Mouse (Mus musculus) layer of hippocampus, adult 2 months (tissue): ENCODE measurements at regions not wholly inside any gene's neighbourhood (a gene's known extent, or its start where the extent isn't known, plus 50 kb on each side); places are given as distances from the start of the nearest gene placed in this dataset.

Source experiments
- DNase-seq, 2 experiments: peaks; one replicate each; pipeline ENCODE4 v3.0.0; 2022; ENCODE audit warnings: low spot score in 2 of 2
- H3K27ac ChIP-seq: fragments of 200-600 bp; 2 replicates; pipeline ENCODE4 v1.8.1; 2022
- H3K4me3 ChIP-seq: fragments of 200-600 bp; 2 replicates; pipeline ENCODE4 v1.8.1; 2022; ENCODE audit warnings: mild to moderate bottlenecking
- CTCF ChIP-seq: fragments of 200-600 bp; conservative IDR thresholded peaks from 2 replicates; pipeline ENCODE4 v1.8.1; 2022; ENCODE audit warnings: antibody characterized with exemption, mild to moderate bottlenecking, moderate library complexity

DNA sequence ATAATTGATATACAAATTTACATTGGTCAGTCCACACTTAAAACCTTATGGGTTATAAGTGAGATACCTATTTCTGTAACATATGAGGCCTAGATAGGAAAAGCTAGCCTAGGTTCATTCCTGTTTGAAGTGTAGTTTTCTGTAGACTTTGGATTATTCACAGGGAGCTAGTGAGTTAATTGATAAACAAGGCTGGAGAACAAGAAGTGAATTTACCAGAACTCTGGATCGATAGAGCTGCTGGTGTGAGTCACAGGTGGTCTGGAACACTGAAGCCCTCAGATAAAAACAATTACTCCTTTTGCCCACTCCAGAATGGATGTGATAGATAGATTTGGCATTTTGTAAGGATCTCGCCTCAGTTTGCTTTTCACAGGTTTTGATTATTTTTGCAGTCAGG, 62.0 kb upstream of the Rtl1 start:
- no peak overlapping the region for H3K4me3 ChIP-seq
- no peak for DNase-seq
- no peak overlapping the region for H3K27ac ChIP-seq
- TF ChIP-seq CTCF, result no peak

GRCm38 (mm10) chr12:109674766-109675165, 74.6 kb upstream of the Rtl1 start:
- H3K4me3 ChIP-seq, result no peak overlapping the region
- H3K27ac ChIP-seq, result no peak overlapping the region
- no peak for TF ChIP-seq CTCF
- DNase-seq, result no peak

DNA sequence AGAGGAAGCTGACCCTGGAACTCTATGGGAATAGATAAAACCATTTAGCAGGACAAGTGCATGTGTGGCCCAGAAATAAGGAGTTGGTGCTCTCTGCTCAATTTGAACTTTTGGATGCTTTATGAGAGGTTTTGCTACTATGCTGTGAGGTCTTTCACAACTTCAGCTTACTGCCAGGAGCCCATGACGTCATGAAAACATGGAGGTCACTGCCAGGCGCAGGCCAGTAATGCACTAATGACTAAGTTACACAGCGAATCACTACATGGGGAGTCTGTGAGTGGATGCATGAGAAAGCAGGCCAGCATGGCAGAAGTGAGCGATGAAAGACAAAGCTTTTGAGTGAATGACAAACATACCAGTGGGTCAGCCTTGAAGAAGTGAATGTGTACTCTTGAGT, 93.9 kb upstream of the Rtl1 start:
- DNase-seq, result no peak
- TF ChIP-seq CTCF, result no peak
- no peak overlapping the region for H3K4me3 ChIP-seq

GRCm38 (mm10) chr12:109694801-109695430, 94.8 kb upstream of the Rtl1 start:
- no peak for DNase-seq
- Histone ChIP-seq H3K27ac (no peak overlapping the region), H3K4me3 (no peak overlapping the region)
- no peak for TF ChIP-seq CTCF

More for the DNA sequence above, 93.9 kb upstream of the Rtl1 start:
- no peak overlapping the region for H3K27ac ChIP-seq

GRCm38 (mm10) chr12:109706820-109707219, 106.7 kb upstream of the Rtl1 start:
- no peak for TF ChIP-seq CTCF
- H3K27ac ChIP-seq, result no peak overlapping the region
- H3K4me3 ChIP-seq, result no peak overlapping the region
- no peak for DNase-seq

GRCm38 (mm10) chr12:109709661-109710060, 109.5 kb upstream of the Rtl1 start:
- no peak for DNase-seq
- no peak overlapping the region for H3K27ac ChIP-seq
- H3K4me3 ChIP-seq, result no peak overlapping the region
- no peak for TF ChIP-seq CTCF

GRCm38 (mm10) chr12:109711392-109711791, 111.3 kb upstream of the Rtl1 start:
- Histone ChIP-seq H3K4me3 (no peak overlapping the region), H3K27ac (no peak overlapping the region)
- TF ChIP-seq CTCF, result no peak
- no peak for DNase-seq

- Histone ChIP-seq H3K4me3 (no peak overlapping the region), H3K27ac (no peak overlapping the region)
- no peak for DNase-seq
- no peak for TF ChIP-seq CTCF
Measured at GRCm38 (mm10) chr12:109711946-109712345, 111.8 kb upstream of the Rtl1 start.

DNA sequence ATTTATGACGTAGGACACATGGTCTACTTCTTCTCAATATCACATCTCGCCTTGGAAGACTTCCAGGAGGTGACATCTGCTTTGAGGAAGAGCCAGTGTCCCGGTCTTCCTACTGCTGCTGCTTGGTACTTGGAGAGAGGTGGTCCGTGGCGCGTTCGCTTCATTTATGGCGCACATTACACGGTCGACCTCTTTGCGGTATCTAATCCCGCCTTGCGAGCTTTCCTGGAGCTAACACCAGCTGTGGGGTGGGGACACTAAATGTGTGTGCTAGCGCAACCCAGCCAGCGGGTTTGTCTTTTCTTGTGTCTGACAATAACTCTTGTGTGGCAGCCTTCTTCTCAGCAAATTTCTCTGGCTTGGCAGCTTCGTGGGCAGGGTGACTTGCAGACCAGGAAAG, 112.3 kb upstream of the Rtl1 start:
- TF ChIP-seq CTCF, result no peak
- Histone ChIP-seq H3K4me3 (no peak overlapping the region), H3K27ac (no peak overlapping the region)
- DNase-seq, result no peak

DNA sequence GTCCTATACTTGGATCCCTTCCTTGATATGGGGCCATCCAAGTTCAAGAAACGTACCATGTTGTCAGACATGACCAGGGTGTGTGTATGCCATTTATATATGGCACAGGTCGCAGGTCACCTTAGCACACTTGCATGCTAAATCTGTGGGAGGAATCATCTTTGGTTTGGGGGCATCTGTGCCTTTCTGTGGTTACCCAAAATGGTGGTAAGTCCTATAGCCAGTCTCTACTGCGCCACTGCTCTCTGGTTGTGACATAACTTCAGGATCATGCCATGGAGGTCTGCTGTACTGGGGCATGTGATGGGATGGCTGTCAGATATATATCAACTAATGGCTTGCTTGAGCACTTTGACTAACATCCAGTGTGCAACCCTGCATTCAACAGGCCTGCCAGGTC, 112.9 kb upstream of the Rtl1 start:
- no peak for TF ChIP-seq CTCF
- no peak overlapping the region for H3K27ac ChIP-seq

GRCm38 (mm10) chr12:109714061-109714460, 113.9 kb upstream of the Rtl1 start:
- Histone ChIP-seq H3K27ac (no peak overlapping the region), H3K4me3 (no peak overlapping the region)
- DNase-seq, result no peak
- TF ChIP-seq CTCF, result no peak

More for the DNA sequence above, 112.9 kb upstream of the Rtl1 start:
- H3K4me3 ChIP-seq, result no peak overlapping the region
- DNase-seq, result no peak

DNA sequence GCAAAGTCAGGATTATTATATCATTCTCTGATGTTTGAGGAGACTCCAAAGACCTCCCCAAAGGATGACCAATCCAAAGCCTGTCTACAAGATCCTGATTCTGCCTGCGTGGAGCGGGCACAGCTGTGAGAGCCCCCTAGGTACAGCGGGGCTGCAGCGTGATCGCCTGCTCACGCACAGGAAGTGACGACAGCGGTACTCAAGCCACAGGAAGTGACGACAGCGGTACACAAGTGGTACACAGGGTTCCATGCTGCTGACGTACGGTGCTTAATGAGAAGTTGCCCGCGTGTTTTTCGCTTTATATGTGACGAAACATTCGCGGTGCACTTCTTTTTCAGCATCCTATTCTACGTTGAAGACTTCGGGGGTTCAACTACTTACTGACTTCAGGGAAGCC, 116.9 kb upstream of the Rtl1 start:
- H3K27ac ChIP-seq, result no peak overlapping the region
- H3K4me3 ChIP-seq, result no peak overlapping the region
- no peak for TF ChIP-seq CTCF
- no peak for DNase-seq

DNA sequence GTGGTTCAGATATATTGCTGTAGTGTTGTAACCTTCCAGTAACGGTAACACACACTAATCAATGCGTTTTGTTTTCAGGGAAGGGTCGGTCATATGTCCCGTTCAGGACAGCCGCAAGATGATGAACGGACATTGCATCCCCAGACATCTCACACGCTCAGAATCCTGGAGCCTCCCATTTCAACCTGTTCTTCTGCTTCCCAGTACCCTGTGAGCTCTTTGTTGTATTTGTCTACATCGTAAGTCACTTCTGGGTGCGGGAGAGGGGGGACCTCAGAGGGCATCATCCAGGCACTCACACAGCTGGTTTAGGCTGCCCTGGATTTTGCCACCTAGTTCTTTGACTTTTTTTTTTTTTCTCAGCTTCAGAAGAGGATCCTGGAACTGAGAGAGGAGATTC, 117.9 kb upstream of the Rtl1 start:
- DNase-seq, result no peak
- no peak for TF ChIP-seq CTCF

GRCm38 (mm10) chr12:109738201-109738600, 138.1 kb upstream of the Rtl1 start:
- no peak for TF ChIP-seq CTCF
- no peak overlapping the region for H3K27ac ChIP-seq
- DNase-seq, result no peak
- H3K4me3 ChIP-seq, result no peak overlapping the region

More for the DNA sequence above, 117.9 kb upstream of the Rtl1 start:
- no peak overlapping the region for H3K4me3 ChIP-seq
- H3K27ac ChIP-seq, result no peak overlapping the region

DNA sequence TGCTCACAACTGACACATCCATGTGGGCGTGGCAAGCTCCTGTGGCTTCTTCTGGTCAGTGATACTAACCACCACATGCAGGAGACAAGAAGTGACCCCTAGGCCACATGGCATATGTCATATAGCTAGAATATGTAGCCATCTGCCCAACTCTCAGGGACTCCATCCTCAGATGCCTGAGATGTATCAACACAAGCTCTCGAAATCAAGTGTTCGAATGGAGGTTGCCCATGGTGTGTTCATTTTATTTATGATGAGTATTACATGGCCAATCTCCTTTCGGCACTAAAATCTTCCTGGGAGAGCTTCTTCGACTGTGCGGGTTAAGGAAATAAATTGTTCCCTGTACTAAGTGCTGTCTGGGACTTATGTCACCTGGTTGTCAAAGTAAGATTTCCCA, 138.8 kb upstream of the Rtl1 start:
- DNase-seq, result no peak

More for the DNA sequence above, 138.8 kb upstream of the Rtl1 start:
- no peak overlapping the region for H3K27ac ChIP-seq
- TF ChIP-seq CTCF, result no peak
- no peak overlapping the region for H3K4me3 ChIP-seq
